7 mouse cellular contexts compared by ENCODE assay signal in the genomic region with DNA sequence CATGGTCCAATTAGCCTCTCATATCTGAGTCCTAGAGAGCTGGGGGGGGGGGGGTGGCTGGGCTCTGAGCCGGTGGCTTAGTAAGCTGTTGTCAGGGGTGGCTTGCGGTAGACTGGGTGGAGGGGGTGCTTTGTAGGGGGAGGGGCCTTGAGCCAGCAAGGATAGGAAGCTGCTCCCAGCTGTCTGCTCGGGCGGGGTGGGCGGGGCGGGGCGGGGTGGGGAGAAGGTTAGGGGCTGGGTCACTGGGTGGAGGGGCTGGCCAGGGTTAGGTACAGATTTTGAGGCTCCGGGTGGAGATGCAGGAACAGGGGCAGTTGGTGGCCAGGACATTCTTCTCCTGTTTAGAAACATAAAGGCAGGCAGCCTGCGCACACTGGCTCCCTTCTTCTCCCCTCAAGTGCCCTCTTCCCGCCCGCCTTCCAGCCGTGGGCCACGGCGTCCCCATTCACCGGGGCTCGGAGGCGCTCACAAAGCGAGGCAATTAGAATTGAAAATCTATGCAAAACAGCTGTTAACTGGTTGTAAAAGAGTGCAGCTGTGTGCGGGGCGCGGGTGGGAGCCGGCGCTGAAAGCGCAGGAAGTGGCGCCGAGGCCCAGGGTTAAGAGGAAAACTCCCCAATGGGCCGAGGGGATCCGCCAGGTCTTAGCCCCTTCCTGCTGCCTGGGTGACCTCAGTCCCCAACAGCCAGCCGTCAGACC. TPM values are rescaled to one million over a fixed set of nuclear protein-coding genes. Genes with fewer than 3 reads are reported as not detected.
DNase-seq lines count a peak whose midpoint lies in the region; ATAC-seq lines count a peak whose summit lies in the region.

No protein-coding gene starts in this region.

- no peaks in the 10 kb centered on the region for H3K9me3 ChIP-seq in embryonic facial prominence, embryonic 15.5 days (replicated peaks)
- H3K9me3 ChIP-seq in limb, embryonic 15.5 days: no peaks in the 10 kb centered on the region

- H3K27ac ChIP-seq in embryonic facial prominence, embryonic 15.5 days (replicated peaks): peak overlapping the region; percentile 48
- H3K27ac ChIP-seq in limb, embryonic 15.5 days: peak overlapping the region; percentile 27; the same call in 1 of the 2 replicates

- peak overlapping the region; percentile 41 for H3K4me2 ChIP-seq in embryonic facial prominence, embryonic 15.5 days (replicated peaks)
- peak overlapping the region; percentile 37 for H3K4me2 ChIP-seq in limb, embryonic 15.5 days

- peaks cover 84% of the 10 kb centered on the region for H3K4me1 ChIP-seq in embryonic facial prominence, embryonic 15.5 days
- H3K4me1 ChIP-seq in limb, embryonic 15.5 days: peaks cover 81% of the 10 kb centered on the region

- 0 out of 2 replicates have a peak, but pooled peaks have one; percentile 15 for ATAC-seq in embryonic facial prominence, embryonic 15.5 days (ENCODE audit: insufficient number of reproducible peaks, low FRiP score, low TSS enrichment, low read depth)
- no peak for ATAC-seq in limb, embryonic 15.5 days (ENCODE audit: insufficient number of reproducible peaks, low FRiP score, low TSS enrichment, low read depth)

- WGBS in embryonic facial prominence, embryonic 15.5 days: 6% methylated on average over 28 of the region's 29 CpGs
- 5% methylated on average over 28 of the region's 29 CpGs for WGBS in limb, embryonic 15.5 days

- no peak overlapping the region for H3K9ac ChIP-seq in embryonic facial prominence, embryonic 15.5 days
- no peak overlapping the region for H3K9ac ChIP-seq in limb, embryonic 15.5 days

- H3K4me3 ChIP-seq in embryonic facial prominence, embryonic 15.5 days (replicated peaks): 0 out of 2 replicates have a peak overlapping the region, but pooled peaks have one; percentile 10
- 0 out of 2 replicates have a peak overlapping the region, but pooled peaks have one; percentile 9 for H3K4me3 ChIP-seq in limb, embryonic 15.5 days

- DNase-seq in right cerebral cortex, postnatal 14 days: peak; percentile 52
- DNase-seq in right cerebral cortex, postnatal 36 days (ENCODE audit: low spot score in 2 of 2): no peak
- DNase-seq in retina, postnatal 1 day: peak; percentile 87
- no peak for DNase-seq in adrenal gland, postnatal 36 days
- DNase-seq in cerebellum, adult 8-10 months: no peak

- no peaks in the 10 kb centered on the region for H3K27me3 ChIP-seq in embryonic facial prominence, embryonic 15.5 days
- peaks cover 9% of the 10 kb centered on the region for H3K27me3 ChIP-seq in limb, embryonic 15.5 days

- no peaks in the 10 kb centered on the region for H3K36me3 ChIP-seq in embryonic facial prominence, embryonic 15.5 days
- no peaks in the 10 kb centered on the region for H3K36me3 ChIP-seq in limb, embryonic 15.5 days

RNA-seq across cellular contexts. Expression of a gene that starts 56.4 kb away (rescaled TPM):
- 81.7 and 85.6 TPM in 2 replicates for polyA plus RNA-seq in embryonic facial prominence, embryonic 15.5 days (2015; fragmentation: Nextera tagmentation; extraction: Ambion mirVana)
- 81.4 and 85.2 TPM in 2 replicates for polyA plus RNA-seq in limb, embryonic 15.5 days (2015; fragmentation: Nextera tagmentation; extraction: Ambion mirVana)
- 10 to 100 TPM in 1 of 2 experiments, 1 to 10 TPM in 1; 6.3 to 11.0 TPM for total RNA-seq in adrenal gland, postnatal 36 days (2021)

Comparison
In these comparisons a context has a peak if more than half of its experiments do, and no peak if none do; other contexts are left out.
1. DNase-seq: peak in right cerebral cortex, postnatal 14 days (single experiment) and retina, postnatal 1 day (single experiment); none in right cerebral cortex, postnatal 36 days (0 of 2), adrenal gland, postnatal 36 days (0 of 2) and cerebellum, adult 8-10 months (single experiment).